Mouse (Mus musculus): ENCODE results near the gene Taar5.

Gene Taar5

GRCm38 (mm10) chr10:23970656-23971165, at the start of gene Taar5:
Taar5 (plus strand) TSS chr10:23970706.
- DNase-seq (ENCODE audit: low read depth): no peak

DNA sequence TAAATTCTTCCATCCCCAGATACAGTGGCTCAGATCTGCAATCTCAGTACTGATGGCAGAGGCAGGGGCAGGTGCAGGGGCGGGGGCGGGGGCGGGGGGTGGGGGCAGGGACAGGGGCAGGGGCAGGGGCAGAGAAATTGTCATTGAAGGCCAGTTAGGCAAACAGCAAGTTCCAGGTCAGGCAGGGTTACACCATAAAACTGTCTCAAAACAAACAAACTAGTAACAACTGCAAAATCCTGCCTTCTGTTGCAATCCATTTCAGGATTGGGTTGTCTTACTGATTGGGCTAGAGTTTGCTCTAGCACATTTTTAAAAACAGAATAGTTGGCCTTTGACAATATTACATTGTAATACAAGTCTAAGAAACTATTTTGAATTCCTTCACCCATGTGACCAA, 48.0 kb upstream of the Taar5 start:
- no peak for DNase-seq (ENCODE audit: low read depth)

GRCm38 (mm10) chr10:23923941-23924340, 46.6 kb upstream of the Taar5 start:
- no peak for DNase-seq (ENCODE audit: low read depth)

DNA sequence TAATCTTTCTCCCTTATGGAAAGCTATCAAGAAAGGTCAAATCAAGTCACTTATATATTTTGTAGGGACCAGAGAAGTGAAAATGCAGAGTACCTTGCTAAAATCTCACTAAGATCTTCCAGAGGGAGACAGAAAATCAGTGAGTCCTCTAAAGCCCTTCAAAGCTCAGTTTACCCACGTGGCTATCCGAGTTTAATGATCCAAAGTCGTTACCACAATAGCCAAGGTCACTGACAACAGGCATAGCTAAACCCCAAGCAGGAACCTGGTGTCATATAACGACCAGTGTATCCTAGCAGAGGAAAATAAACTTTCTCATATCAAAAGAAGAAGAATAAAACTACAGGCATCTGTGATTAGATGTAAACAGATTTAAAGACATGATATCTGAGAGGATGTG, 32.9 kb upstream of the Taar5 start:
- DNase-seq (ENCODE audit: low read depth): no peak

DNA sequence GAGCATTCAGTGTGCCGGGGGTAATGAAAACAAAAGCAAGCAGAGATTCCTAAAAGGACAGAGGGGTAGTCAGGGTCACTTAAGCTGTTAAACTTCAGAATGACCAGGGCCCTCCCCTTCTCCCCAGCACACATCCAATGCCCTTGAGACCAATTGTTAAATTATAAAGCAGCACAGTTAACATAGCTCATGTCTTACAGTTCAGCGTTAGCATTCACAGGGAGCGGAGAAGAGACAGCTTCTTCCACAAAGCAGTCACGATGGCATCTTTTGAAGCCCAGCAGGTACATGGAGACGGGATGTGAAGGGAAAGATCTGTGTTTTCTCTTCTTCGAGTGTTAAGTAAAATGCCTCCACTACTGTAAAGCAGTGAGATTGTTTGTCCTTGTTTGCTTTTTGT, 32.2 kb upstream of the Taar5 start, which contains the start of gene Taar2:
Taar2 (plus strand) TSS at position 261 of the 400 bp plus-strand sequence.
- no peak for DNase-seq (ENCODE audit: low read depth)

DNA sequence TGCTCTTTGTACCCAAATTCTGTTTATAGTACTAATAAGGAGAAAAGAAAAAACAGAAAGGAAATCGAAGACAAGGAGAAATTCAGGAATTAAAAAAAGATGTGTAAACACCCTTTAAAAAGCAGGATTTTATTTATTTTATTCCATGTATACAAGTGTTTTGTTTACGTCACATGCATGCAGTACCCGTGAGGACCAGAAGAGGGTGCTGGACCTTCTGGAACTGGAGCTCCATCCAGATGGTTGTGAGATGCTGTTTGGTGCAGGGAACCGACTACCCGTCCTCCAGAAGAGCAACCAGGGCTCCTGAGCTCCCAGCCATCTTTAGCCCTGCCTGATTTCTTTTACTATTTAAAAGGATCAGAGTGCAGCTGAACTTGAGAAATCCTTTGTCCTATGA, 28.0 kb upstream of the Taar5 start:
- peak; percentile 35 for DNase-seq (ENCODE audit: low read depth)

- DNase-seq (ENCODE audit: low read depth): no peak
Observed at GRCm38 (mm10) chr10:23948026-23948425, 22.5 kb upstream of the Taar5 start.

DNA sequence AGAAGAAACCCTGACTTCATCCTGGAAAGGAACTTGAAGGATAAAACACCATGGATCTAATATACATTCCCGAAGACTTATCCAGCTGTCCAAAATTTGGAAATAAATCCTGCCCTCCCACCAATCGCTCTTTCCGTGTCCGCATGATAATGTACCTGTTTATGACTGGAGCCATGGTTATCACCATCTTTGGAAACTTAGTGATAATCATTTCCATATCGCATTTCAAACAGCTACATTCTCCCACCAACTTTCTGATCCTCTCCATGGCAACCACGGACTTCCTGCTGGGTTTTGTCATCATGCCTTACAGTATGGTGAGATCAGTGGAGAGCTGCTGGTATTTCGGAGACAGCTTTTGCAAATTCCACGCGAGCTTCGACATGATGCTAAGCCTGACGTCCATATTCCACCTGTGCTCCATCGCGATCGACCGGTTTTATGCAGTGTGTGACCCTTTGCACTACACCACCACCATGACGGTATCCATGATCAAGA, 20.9 kb upstream of the Taar5 start, which contains the start of gene Taar3:
Taar3 (plus strand) TSS at position 51 of the 498 bp plus-strand sequence.
- no peak for DNase-seq (ENCODE audit: low read depth)

GRCm38 (mm10) chr10:23951714-23952113, 18.8 kb upstream of the Taar5 start:
- DNase-seq (ENCODE audit: low read depth): no peak

DNA sequence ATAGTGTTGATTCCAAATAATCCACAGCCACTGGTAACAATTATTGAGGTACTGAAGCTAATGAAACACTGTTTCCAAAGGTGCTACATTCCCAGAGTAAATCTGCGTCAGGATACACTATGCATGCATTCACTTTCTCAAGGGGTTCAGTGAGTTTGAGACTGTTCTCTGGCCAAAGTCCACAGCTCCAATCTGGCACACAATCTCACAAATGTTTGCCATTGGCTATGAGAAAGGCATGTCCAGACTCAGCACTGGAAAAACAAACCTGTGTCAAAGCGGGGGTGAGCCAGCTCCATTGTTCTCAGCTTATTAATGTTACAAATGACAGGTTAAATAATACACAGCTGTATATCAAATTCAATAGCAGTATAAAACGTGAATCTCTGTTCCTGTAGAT, 11.4 kb upstream of the Taar5 start:
- no peak for DNase-seq (ENCODE audit: low read depth)

GRCm38 (mm10) chr10:23960444-23960915, 10.0 kb upstream of the Taar5 start, which contains the start of gene Taar4:
Taar4 (plus strand) TSS chr10:23960494.
- no peak for DNase-seq (ENCODE audit: low read depth)

GRCm38 (mm10) chr10:23963444-23963843, 7.1 kb upstream of the Taar5 start:
- no peak for DNase-seq (ENCODE audit: low read depth)

DNA sequence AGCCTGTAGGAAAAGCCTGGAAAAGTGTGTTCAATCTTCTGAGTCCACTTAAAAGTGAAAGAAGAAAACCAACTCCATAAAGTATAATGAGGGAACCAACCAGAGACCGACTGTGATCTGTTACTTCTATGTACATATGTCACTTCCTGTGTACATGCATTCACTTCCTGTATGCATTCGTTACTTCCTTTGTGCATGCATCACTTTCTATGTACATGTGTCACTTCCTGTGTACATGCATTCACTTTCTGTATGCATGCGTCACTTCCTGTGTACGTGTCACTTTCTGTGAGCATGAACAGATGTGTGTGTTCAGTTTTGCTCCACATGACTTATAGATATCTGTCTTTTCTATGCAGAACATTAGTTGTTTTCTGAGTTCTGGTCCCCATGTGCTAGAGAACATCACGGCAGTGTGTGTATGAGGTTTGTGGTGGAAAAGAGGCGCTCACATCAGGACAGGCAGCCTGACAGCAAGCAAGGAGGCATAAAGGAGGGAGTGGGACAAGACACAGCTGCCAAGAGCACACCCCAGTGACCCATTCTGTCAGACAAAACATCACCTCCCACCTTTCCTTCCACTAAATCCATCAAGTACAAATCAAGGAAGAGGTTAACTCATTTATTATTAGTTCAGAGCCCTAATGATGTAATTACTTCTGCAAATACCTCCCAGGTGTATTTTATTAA, 5.4 kb upstream of the Taar5 start:
- DNase-seq (ENCODE audit: low read depth): peak; percentile 7

- DNase-seq (ENCODE audit: low read depth): no peak
Observed at GRCm38 (mm10) chr10:23971256-23971655, 750 bp downstream of the Taar5 start.

- no peak for DNase-seq (ENCODE audit: low read depth)
Observed at GRCm38 (mm10) chr10:23977958-23978357, 7.5 kb downstream of the Taar5 start.

DNA sequence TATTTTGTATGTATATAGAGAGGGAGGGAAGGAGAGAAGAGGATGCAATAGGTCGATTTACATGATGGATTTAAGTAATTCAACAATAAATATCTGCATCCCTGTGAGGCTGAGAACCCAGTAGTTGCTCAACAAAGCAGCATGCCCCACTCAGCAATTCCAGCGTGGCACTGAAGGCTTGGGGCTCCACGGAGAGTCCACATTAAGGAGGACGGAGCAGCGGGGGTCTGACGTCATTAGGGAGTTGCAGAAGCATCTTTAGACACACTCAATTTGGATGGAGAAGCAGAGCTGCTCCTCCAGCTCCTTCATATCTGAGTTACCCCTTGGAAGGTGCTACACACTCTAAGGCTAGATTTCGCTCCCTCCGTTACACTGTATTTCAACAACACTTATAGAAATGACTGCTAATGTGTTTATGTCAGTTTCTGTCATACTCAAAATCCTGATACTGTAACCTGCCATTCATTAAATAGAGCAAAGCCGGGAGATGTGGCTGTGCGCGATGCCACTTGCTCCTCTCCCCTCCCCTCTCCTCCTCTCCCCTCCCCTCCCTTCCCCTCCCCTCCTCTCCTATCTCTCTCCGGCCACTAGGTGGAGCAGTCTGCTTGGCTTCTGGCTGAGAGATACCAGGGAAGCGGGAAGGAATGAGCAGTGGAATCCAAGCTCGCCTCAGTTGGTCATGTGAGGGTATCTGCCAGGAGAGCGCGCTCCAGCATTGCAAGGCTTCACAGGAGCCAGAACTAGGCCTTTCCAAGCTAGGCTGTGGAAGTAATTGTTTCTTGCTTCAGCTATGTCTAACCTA, 8.6 kb downstream of the Taar5 start:
- DNase-seq (ENCODE audit: low read depth): peak; percentile 45

- DNase-seq (ENCODE audit: low read depth): no peak
Observed at GRCm38 (mm10) chr10:23985546-23985945, 15.0 kb downstream of the Taar5 start, which contains the start of gene Taar6. Taar6 (minus strand) TSS chr10:23985646.

- DNase-seq (ENCODE audit: low read depth): no peak
Observed at GRCm38 (mm10) chr10:23986419-23986818, 15.9 kb downstream of the Taar5 start.

DNA sequence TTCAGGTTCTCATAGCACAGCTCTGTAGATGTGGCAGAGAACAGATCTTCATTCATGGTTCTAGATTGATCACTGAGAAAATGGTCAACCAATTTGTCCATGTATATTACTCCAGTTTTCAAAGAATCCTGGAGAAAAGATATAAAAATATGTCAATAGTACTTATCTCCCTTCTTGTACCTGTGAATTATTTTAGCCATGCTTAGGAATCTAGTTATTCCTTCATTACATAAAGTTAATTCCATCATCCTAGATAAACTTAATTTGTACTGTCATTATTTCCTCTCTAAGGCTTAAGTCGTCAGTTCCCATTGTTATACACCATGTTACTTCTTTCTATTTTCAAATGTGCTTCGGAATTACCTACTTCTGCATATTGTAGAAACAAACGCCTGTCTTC, 22.9 kb downstream of the Taar5 start, which contains the start of gene Taar7a:
Taar7a (minus strand) TSS at position 101 of the 400 bp plus-strand sequence.
- no peak for DNase-seq (ENCODE audit: low read depth)

- DNase-seq (ENCODE audit: low read depth): no peak
Observed at GRCm38 (mm10) chr10:23999639-24000038, 29.1 kb downstream of the Taar5 start, which contains the start of gene Taar7b. Taar7b (plus strand) TSS chr10:23999939.

DNA sequence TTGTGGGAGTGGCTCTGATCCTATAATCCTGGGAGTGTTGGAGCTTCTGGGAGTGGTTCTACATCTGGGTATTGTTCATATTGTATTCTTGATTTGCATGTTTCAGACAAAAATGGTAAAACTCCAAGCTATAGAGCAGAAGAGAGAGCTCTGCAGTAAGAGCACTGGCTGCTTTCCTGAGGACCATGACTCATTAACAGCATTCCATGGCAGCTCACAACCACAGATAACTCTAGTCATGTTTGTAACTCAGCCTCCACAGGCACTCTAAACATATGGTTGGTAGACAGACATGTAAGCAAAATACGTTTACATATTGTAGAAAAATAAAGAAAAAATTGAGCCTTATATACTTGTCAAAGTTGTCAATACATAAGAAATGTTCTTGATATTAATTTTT, 35.9 kb downstream of the Taar5 start:
- DNase-seq (ENCODE audit: low read depth): no peak

GRCm38 (mm10) chr10:24007034-24007433, 36.5 kb downstream of the Taar5 start:
- DNase-seq (ENCODE audit: low read depth): no peak
